Mouse (Mus musculus) olfactory bulb, adult 2 months (tissue): Measurements from ENCODE around the gene Evc2.

Source experiments
- CTCF ChIP-seq: fragments of 200-500 bp; IDR thresholded peaks from 2 replicates; pipeline ENCODE4 v1.5.1; 2012; ENCODE audit warnings: low read depth, mild to moderate bottlenecking, low read length, moderate library complexity; ENCODE audit not compliant: insufficient read depth
- POLR2A ChIP-seq: fragments of 200-500 bp; IDR thresholded peaks from 2 replicates; pipeline ENCODE4 v1.6.1; 2012; ENCODE audit warnings: mild to moderate bottlenecking, low read depth, low read length, moderate library complexity; ENCODE audit not compliant: insufficient read depth

DNA sequence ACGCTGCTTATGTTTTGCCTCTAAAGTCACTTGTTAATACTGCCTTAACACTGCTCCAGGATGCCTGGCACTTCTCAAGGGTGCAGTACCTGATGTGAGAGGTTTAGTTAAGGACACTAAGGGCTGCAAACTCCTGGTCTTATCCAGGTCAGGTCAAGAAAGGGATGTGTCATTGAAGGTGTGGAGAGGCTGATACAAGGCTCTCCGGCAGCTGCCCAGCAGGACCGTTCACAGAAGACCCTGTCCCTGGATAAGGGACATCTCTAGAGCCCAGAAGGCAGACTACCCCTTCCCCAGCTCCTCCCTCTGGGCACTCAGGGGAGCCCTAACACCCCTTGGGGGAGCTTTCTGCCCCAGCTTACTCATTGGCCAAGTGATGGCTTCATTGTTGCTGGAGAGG, 603 bp upstream of the Evc2 start:
- TF ChIP-seq CTCF (no peak), POLR2A (no peak)
